Mouse (Mus musculus): ENCODE measurements around the gene Smarca4.
A peak's percentile ranks its signal among the peaks of the same experiment; 100 is the strongest.

GRCm38 (mm10) chr9:21723377-21724146 lies 107.6 kb downstream of the Smarca4 start, which contains the start of gene Ldlr:
- TF ChIP-seq CTCF (IDR thresholded peaks at IDR 0.05; ENCODE audit: low read depth, low read length) = 0 out of 2 replicates have a peak, but pooled peaks have one; percentile 21
- 0 out of 2 replicates have a peak, but pooled peaks have one; percentile 10 for TF ChIP-seq POLR2A (IDR thresholded peaks at IDR 0.05; ENCODE audit: borderline replicate concordance, low read depth, low read length)

All from bone marrow macrophage, adult 2 months (primary cell).